Mouse (Mus musculus) cortical plate, adult 2 months (tissue): ENCODE results near the gene Ski. TPM values are rescaled to one million over a fixed set of nuclear protein-coding genes. Genes with fewer than 3 reads are reported as not detected.

Source experiments
- H3K27ac ChIP-seq: fragments of 200-500 bp; 2 replicates; pipeline ENCODE4 v1.5.1; 2012; ENCODE audit warnings: low read length, control low read depth, inconsistent platforms; ENCODE audit not compliant: insufficient read depth
- H3K4me1 ChIP-seq: fragments of 200-500 bp; 2 replicates; pipeline ENCODE4 v1.6.1; 2011; ENCODE audit warnings: low read length; ENCODE audit not compliant: control insufficient read depth, insufficient read depth
- H3K4me3 ChIP-seq: fragments of 200-500 bp; 2 replicates; pipeline ENCODE4 v1.5.1; 2011; ENCODE audit warnings: mild to moderate bottlenecking, low read length, control low read depth; ENCODE audit not compliant: insufficient read depth
- CTCF ChIP-seq: fragments of 200-500 bp; IDR thresholded peaks from 2 replicates; pipeline ENCODE4 v1.5.1; 2011; ENCODE audit warnings: mild to moderate bottlenecking, control low read depth, low read length; ENCODE audit not compliant: insufficient read depth; ENCODE audit errors: extremely low read depth
- POLR2A ChIP-seq: fragments of 200-500 bp; IDR thresholded peaks from 2 replicates; pipeline ENCODE4 v1.6.1; 2011; ENCODE audit warnings: mild to moderate bottlenecking, low read length, control low read depth; ENCODE audit not compliant: insufficient read depth; ENCODE audit errors: extremely low read depth
- polyA plus RNA-seq: library from polyadenylated mRNA; depleted of rRNA; stranded (reverse); fragments of >200 nt; gene quantifications from 2 replicates; pipeline ENCODE4 v1.2.3, GENCODE M21; 2012; rRNA removed

The Ski gene
- polyA plus RNA-seq, 1 experiment, result 70.3 TPM

GRCm38 (mm10) chr4:155116607-155117006, 105.8 kb downstream of the Ski start:
- no peak overlapping the region for H3K27ac ChIP-seq
- no peak for TF ChIP-seq CTCF
- no peak for TF ChIP-seq POLR2A
- H3K4me1 ChIP-seq, result no peaks in the 10 kb centered on the region
- H3K4me3 ChIP-seq, result no peak overlapping the region

- no peak overlapping the region for H3K27ac ChIP-seq
- H3K4me1 ChIP-seq, result no peaks in the 10 kb centered on the region
- TF ChIP-seq POLR2A, result no peak
- no peak for TF ChIP-seq CTCF
- H3K4me3 ChIP-seq, result no peak overlapping the region
Observed at GRCm38 (mm10) chr4:155113766-155114410, 108.5 kb downstream of the Ski start.

GRCm38 (mm10) chr4:155109471-155109870, 112.9 kb downstream of the Ski start:
- Histone ChIP-seq H3K4me1 (no peaks in the 10 kb centered on the region), H3K27ac (no peak overlapping the region), H3K4me3 (no peak overlapping the region)
- no peak for TF ChIP-seq CTCF
- TF ChIP-seq POLR2A, result no peak

GRCm38 (mm10) chr4:155107886-155108285, 114.5 kb downstream of the Ski start:
- H3K4me3 ChIP-seq, result no peak overlapping the region
- no peak for TF ChIP-seq POLR2A
- TF ChIP-seq CTCF, result no peak
- no peaks in the 10 kb centered on the region for H3K4me1 ChIP-seq
- no peak overlapping the region for H3K27ac ChIP-seq

Other genes starting within 250 kb of the Ski start
- 66.4 and 70.6 TPM in 2 replicates for gene Plch2, start 165.8 kb downstream of the Ski start, polyA plus RNA-seq
- 17.8 and 19.5 TPM in 2 replicates for gene Pex10, start 155.6 kb downstream of the Ski start, polyA plus RNA-seq
- gene Rer1, start 136.2 kb downstream of the Ski start, polyA plus RNA-seq, result 81.8 and 86.9 TPM in 2 replicates
- 12.4 and 16.0 TPM in 2 replicates for gene Morn1, start 136.0 kb downstream of the Ski start, polyA plus RNA-seq
- 36.5 and 37.5 TPM in 2 replicates for gene Faap20, start 27.2 kb upstream of the Ski start, polyA plus RNA-seq
- gene Prkcz, start 138.8 kb upstream of the Ski start, polyA plus RNA-seq, result 295 and 315 TPM in 2 replicates
- 129 and 141 TPM in 2 replicates for gene Gabrd, start 175.5 kb upstream of the Ski start, polyA plus RNA-seq
- gene Cfap74, start 186.6 kb upstream of the Ski start, polyA plus RNA-seq, result 20.4 and 21.9 TPM in 2 replicates
- 2.1 and 2.7 TPM in 2 replicates for gene Tmem52, start 246.5 kb upstream of the Ski start, polyA plus RNA-seq